Mouse (Mus musculus) liver, postnatal 0 days (tissue): ENCODE data around the gene Dbil5.

Source experiments
- CTCF ChIP-seq: sonication (generic); IDR thresholded peaks from 2 replicates; pipeline ENCODE4 v1.5.1; 2016; ENCODE audit warnings: antibody characterized with exemption, low read depth
- EP300 ChIP-seq: IDR thresholded peaks from 2 replicates; pipeline ENCODE4 v1.6.1; 2016; ENCODE audit warnings: antibody characterized with exemption, low read depth, mild to moderate bottlenecking

DNA sequence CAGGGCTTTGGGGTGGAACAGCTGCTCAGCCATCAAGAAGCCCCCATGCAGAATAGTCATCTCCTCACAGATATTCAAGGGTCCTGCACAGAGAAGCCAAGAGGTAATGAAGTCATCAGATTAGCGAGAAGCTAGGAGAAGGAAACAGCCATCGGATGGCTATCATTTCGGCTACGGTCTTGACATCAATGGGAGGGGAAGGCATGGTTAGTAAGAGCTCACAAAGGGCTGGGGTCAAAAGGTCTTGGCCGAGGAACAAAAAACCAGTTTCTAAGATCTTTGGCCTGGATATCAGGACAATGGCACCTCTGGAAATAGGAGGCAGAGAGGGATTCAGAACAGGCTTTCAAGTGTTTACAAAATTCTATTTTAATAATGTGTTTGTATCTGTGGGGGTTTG, 3.6 kb upstream of the Dbil5 start:
- TF ChIP-seq CTCF (no peak), EP300 (no peak)
